Mouse (Mus musculus): ENCODE data around the gene Trex1. TPM values are rescaled to one million over a fixed set of nuclear protein-coding genes. Genes with fewer than 3 reads are reported as not detected.

Gene Trex1
- polyA plus RNA-seq, 1 experiment, result 228 TPM

DNA sequence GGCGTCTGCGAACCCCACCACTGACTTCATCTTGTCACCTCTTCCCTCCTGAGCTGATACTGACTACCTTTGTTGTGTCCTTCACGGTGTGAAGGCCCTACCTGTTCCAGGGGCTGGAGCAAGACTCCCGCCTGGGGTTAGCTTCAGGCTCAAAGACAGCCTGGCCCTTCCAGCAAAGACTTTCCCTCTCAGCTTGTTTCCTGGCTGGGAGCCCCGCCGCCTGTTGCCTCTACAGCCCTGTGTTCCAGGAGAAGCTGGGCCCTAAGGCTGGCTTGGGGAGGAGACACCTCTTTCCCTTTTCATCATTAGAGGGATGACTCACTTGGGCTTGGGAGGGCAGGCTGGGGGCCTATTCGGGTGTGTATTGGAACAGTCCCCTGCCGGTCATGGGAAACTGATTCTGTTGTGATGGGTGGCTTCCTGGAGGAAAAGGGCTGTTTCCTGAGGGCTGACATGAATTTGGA lies 20.6 kb downstream of the Trex1 start:
- no peaks in the 10 kb centered on the region for H3K27me3 ChIP-seq (ENCODE audit: control insufficient read depth, insufficient read depth, low read length)
- no peak overlapping the region for H3K27ac ChIP-seq (ENCODE audit: control insufficient read depth, insufficient read depth, low read length)
- peaks cover 16% of the 10 kb centered on the region for H3K4me1 ChIP-seq (replicated peaks; ENCODE audit: control insufficient read depth, insufficient read depth, low read length)
- 34% methylated on average over 8 of the region's 8 CpGs for WGBS
- H3K4me3 ChIP-seq (ENCODE audit: control insufficient read depth, insufficient read depth, low read length), result peak overlapping the region; percentile 79
- no peak for DNase-seq
- no peaks in the 10 kb centered on the region for H3K36me3 ChIP-seq (ENCODE audit: control insufficient read depth, insufficient read depth, low read length)
- no peak for TF ChIP-seq CTCF (IDR thresholded peaks at IDR 0.05; ENCODE audit: borderline replicate concordance, control insufficient read depth, extremely low read depth, insufficient read depth, low read length, poor library complexity)
- no peak for TF ChIP-seq POLR2A (IDR thresholded peaks at IDR 0.05; ENCODE audit: control insufficient read depth, extremely low read depth, insufficient read depth, low read length, poor library complexity)

DNA sequence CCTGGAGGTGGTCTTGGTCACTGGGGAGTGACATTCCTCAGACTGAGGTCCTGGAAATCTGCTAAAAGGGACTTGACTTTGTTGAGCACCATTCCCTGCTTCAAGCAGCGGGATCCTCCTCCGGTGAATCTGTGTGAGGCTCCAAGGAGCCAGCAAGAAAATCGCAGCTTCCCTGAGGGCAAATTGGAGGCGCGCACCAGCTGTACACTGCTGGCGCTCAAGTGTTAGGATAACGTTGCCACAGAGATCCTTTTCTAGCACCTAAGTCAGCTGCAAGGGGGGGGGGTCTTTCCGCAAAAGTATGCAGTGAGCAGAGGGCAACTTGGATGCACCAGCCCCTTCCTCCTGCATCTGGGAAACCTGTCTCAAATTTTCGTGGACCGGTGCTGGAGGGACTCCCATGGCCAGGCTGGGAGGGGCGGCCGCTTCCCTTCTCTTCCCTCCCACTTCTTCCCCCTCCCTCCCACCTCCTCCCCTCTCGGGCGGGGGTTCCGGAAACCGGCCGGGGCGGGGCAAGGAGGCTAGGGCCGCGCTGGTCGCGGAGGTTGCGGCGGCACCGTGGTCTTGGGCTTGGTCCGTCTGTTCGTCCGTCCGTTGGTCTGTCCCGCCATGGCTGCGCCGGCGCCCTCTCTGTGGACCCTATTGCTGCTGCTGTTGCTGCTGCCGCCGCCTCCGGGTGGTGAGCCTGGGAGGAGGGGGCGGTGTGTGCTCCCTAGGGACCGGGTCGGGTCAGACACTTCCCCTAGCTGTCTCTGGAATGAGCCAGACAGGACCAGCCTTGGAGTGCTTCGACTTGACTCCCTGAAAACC lies 21.2 kb downstream of the Trex1 start, which contains the start of gene Shisa5:
Gene Shisa5, plus strand, starts transcription at position 480 of the 810 bp plus-strand sequence.
- TF ChIP-seq POLR2A (IDR thresholded peaks at IDR 0.05; ENCODE audit: control insufficient read depth, extremely low read depth, insufficient read depth, low read length, poor library complexity) (0 out of 2 replicates have a peak, but pooled peaks have one; percentile 43), CTCF (IDR thresholded peaks at IDR 0.05; ENCODE audit: borderline replicate concordance, control insufficient read depth, extremely low read depth, insufficient read depth, low read length, poor library complexity) (no peak)
- H3K4me1 ChIP-seq (replicated peaks; ENCODE audit: control insufficient read depth, insufficient read depth, low read length), result peaks cover 16% of the 10 kb centered on the region
- H3K27ac ChIP-seq (ENCODE audit: control insufficient read depth, insufficient read depth, low read length), result no peak within 1 kb of the TSS
- 2% methylated on average over 40 of the region's 40 CpGs for WGBS
- peak; percentile 86 for DNase-seq
- H3K4me3 ChIP-seq (ENCODE audit: control insufficient read depth, insufficient read depth, low read length), result peak within 1 kb of the TSS; percentile 79
- H3K36me3 ChIP-seq (ENCODE audit: control insufficient read depth, insufficient read depth, low read length), result no peaks in the 10 kb centered on the region
- no peaks in the 10 kb centered on the region for H3K27me3 ChIP-seq (ENCODE audit: control insufficient read depth, insufficient read depth, low read length)

DNA sequence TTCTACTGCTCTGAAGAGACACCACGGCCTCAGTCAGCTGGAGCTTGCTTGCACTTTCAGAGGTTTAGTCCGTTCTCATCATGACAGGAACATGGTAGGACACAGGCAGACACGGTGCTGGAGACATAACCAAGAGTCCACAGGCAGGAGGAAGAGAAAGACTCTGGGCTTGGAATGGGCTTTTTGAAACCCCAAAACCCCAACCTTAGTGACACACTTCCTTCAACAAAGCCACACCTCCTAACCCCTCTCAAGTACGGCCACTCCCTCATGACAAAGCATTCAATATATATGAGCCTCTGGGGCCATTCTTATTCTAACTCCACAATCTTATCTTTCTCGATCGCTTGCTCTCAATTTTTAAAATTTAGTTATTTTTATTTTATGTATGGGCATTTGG lies 27.1 kb downstream of the Trex1 start:
- no peak for DNase-seq
- 76% methylated on average over 6 of the region's 6 CpGs for WGBS
- H3K27ac ChIP-seq (ENCODE audit: control insufficient read depth, insufficient read depth, low read length), result no peak overlapping the region
- no peak for TF ChIP-seq POLR2A (IDR thresholded peaks at IDR 0.05; ENCODE audit: control insufficient read depth, extremely low read depth, insufficient read depth, low read length, poor library complexity)
- no peak for TF ChIP-seq CTCF (IDR thresholded peaks at IDR 0.05; ENCODE audit: borderline replicate concordance, control insufficient read depth, extremely low read depth, insufficient read depth, low read length, poor library complexity)
- H3K4me1 ChIP-seq (replicated peaks; ENCODE audit: control insufficient read depth, insufficient read depth, low read length), result peaks cover 3% of the 10 kb centered on the region; the same call in 1 of the 2 replicates
- H3K4me3 ChIP-seq (ENCODE audit: control insufficient read depth, insufficient read depth, low read length), result no peak overlapping the region
- H3K36me3 ChIP-seq (ENCODE audit: control insufficient read depth, insufficient read depth, low read length), result no peaks in the 10 kb centered on the region
- H3K27me3 ChIP-seq (ENCODE audit: control insufficient read depth, insufficient read depth, low read length), result no peaks in the 10 kb centered on the region

DNA sequence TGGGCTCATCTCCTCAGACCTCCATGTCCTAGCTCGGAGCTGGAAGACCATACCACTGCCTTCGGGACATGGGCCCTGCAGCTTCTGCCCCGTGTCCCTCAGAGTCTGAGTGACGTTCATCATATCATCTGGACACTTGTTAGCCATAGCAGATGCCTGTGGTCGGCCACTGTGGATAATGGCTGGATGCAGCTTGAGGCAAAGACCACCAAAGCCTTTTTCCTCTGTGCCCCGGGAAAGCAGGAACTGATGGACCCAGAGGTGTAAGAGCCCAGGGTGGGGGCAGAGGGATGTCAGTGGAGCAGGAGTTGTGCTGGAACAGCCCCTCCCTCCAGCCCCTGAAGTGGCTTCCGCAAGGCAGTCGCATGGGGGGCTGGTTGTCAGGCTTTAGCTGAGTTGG lies 27.8 kb downstream of the Trex1 start:
- no peak for TF ChIP-seq POLR2A (IDR thresholded peaks at IDR 0.05; ENCODE audit: control insufficient read depth, extremely low read depth, insufficient read depth, low read length, poor library complexity)
- no peak for TF ChIP-seq CTCF (IDR thresholded peaks at IDR 0.05; ENCODE audit: borderline replicate concordance, control insufficient read depth, extremely low read depth, insufficient read depth, low read length, poor library complexity)
- Histone ChIP-seq H3K27me3 (ENCODE audit: control insufficient read depth, insufficient read depth, low read length) (no peaks in the 10 kb centered on the region), H3K4me3 (ENCODE audit: control insufficient read depth, insufficient read depth, low read length) (no peak overlapping the region), H3K36me3 (ENCODE audit: control insufficient read depth, insufficient read depth, low read length) (no peaks in the 10 kb centered on the region), H3K27ac (ENCODE audit: control insufficient read depth, insufficient read depth, low read length) (no peak overlapping the region), H3K4me1 (replicated peaks; ENCODE audit: control insufficient read depth, insufficient read depth, low read length) (peaks cover 3% of the 10 kb centered on the region; the same call in 1 of the 2 replicates)
- no peak for DNase-seq
- WGBS, result 97% methylated on average over 8 of the region's 8 CpGs

DNA sequence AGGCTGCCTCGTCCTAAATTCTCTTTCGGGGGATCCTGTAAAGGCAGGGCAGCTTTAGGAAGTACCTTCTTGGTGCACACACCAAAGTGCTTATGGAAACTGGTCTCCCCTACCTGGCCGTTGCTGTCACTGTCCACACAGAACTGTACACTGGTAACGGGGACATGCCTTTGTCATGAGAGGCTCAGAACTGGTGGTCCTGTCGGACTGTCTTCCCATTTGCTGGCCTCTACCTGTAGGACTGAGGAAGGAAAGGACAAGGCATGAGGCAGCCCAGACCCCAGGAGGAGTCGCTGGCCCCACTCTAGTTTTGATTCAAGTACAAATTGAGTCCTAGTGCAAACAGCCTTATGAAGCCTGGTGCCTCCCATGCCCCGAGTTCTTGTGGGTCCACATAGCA lies 28.5 kb downstream of the Trex1 start:
- peaks cover 3% of the 10 kb centered on the region; the same call in 1 of the 2 replicates for H3K4me1 ChIP-seq (replicated peaks; ENCODE audit: control insufficient read depth, insufficient read depth, low read length)
- TF ChIP-seq POLR2A (IDR thresholded peaks at IDR 0.05; ENCODE audit: control insufficient read depth, extremely low read depth, insufficient read depth, low read length, poor library complexity) (no peak), CTCF (IDR thresholded peaks at IDR 0.05; ENCODE audit: borderline replicate concordance, control insufficient read depth, extremely low read depth, insufficient read depth, low read length, poor library complexity) (no peak)
- H3K4me3 ChIP-seq (ENCODE audit: control insufficient read depth, insufficient read depth, low read length), result no peak overlapping the region
- no peak overlapping the region for H3K27ac ChIP-seq (ENCODE audit: control insufficient read depth, insufficient read depth, low read length)
- no peaks in the 10 kb centered on the region for H3K27me3 ChIP-seq (ENCODE audit: control insufficient read depth, insufficient read depth, low read length)
- no peaks in the 10 kb centered on the region for H3K36me3 ChIP-seq (ENCODE audit: control insufficient read depth, insufficient read depth, low read length)
- WGBS, result 97% methylated on average over 7 of the region's 7 CpGs
- no peak for DNase-seq

DNA sequence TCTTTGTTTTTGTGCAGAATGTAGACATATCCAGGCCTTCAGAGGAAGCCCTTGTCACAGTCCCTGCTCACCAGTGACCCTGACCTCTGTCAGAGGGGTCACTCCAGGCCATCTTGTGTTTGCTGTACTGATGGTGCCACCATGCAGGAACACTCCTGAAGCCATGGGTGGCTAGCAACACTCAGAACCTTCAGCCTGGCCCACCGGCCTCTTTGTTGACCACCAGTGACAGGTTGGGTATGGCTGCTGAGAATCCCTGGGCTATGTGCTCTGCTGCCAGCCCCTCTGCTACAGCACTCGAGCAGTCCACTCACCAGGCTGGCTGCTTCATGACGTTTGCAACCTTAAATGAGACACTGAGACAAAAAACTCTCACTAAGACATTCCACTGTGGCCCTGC lies 29.2 kb downstream of the Trex1 start:
- no peak for DNase-seq
- 90% methylated on average over 3 of the region's 3 CpGs for WGBS

More for the DNA sequence above, 29.2 kb downstream of the Trex1 start:
- peaks cover 3% of the 10 kb centered on the region; the same call in 1 of the 2 replicates for H3K4me1 ChIP-seq (replicated peaks; ENCODE audit: control insufficient read depth, insufficient read depth, low read length)
- no peak overlapping the region for H3K4me3 ChIP-seq (ENCODE audit: control insufficient read depth, insufficient read depth, low read length)
- TF ChIP-seq POLR2A (IDR thresholded peaks at IDR 0.05; ENCODE audit: control insufficient read depth, extremely low read depth, insufficient read depth, low read length, poor library complexity) (no peak), CTCF (IDR thresholded peaks at IDR 0.05; ENCODE audit: borderline replicate concordance, control insufficient read depth, extremely low read depth, insufficient read depth, low read length, poor library complexity) (no peak)
- no peaks in the 10 kb centered on the region for H3K36me3 ChIP-seq (ENCODE audit: control insufficient read depth, insufficient read depth, low read length)
- no peak overlapping the region for H3K27ac ChIP-seq (ENCODE audit: control insufficient read depth, insufficient read depth, low read length)
- H3K27me3 ChIP-seq (ENCODE audit: control insufficient read depth, insufficient read depth, low read length), result no peaks in the 10 kb centered on the region

All from thymus, adult 2 months (tissue).